Mouse (Mus musculus) skeletal muscle tissue, adult 2 months (tissue): ENCODE measurements around the gene Pax5.

Experiments
- DNase-seq: peaks from one replicate; pipeline ENCODE4 v3.0.0-alpha.2; 2012; ENCODE audit warnings: low read depth, low spot score

Pax5 gene

DNA sequence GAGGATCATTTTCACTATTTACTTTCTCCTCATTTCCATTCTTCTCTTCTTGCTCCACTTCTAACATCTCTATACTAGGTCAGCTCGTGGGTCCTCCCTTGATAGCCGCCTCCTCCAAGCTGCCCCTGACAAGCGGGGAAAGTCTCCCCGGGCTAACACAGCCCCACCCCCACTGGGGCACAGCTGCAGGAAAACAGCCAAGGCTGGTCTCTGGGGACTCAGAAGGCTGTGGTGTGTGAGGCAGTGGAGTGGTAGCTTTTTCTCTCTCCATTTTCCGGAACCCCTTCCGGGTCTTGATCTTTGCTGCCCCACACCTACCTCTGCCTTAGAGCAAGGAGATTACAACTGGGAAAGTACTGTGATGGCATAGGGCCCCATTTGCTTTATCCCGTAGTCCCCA is 4.3 kb downstream of the Pax5 start:
- DNase-seq = peak; percentile 11

DNA sequence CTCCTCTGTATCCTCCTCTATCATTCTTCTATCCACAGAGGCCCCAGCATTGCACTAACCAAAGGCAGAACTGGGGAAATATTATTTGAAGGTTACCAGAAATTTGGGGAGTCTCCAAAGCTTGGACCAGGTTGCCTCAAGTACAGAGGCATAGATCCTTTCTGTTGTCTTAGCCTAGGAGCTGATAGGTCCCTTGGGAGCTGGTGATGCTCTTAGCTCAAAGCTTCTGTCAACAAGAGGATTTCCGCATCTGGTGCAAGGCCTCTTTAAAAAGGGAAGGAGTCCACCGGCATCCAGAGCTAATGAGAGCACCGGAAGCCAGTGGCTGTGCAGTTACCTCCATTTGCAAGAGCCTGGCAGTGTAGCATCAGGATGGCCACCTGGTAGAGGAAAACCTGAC is 5.1 kb downstream of the Pax5 start:
- peak; percentile 21 for DNase-seq

DNA sequence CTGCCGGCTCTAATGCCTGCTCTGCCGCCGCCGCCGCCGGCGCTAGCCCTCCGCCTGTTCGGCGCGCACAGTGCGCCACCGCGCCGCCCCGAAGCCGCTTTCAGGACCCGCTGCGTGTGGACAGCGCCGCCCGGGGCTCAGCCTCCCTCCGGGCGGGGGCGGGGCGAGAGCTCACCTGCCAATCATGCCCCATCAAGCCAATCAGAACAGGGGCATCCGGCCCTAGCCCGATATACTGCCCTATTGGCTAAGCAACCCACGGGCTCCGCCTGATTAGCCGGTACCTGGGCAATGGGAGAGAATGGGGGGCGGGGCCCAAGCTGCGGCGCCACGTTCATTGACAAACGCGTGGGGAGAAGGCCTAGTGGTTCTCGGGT is 5.9 kb downstream of the Pax5 start:
- DNase-seq = peak; percentile 55

DNA sequence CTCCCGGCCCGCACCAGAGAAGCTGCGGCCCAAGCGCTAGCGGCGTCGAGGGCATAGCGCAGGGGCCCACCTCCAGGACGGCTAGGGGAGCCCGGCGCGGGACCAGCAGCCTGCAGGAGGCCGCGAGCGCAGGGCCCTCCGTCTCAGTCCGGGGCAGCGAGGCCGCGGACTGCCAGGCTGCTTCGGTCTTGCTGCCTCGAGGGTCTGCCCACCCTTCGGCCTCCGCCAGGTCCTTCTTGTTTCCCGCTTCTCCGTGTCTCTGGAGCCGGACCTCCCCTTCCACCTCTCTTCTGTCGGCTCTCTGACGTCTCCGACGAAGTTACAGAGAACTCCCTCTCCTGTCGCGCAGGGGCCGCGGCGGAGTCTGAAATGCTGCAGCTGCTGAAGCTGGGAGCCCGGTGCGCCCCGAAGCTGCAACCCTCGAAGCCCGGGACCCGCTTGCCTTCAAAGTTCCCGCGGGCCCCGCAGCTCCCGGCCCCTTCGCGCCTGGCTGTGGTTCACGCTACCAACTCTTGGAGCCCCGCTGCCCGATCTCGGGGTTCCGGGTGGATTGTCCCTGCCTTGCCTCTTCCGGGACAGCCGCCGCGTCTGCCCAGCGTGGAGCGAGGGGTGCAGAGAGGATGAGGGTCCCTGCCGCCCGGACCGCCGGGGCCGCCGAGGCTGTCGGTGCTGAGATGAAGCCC is 6.5 kb downstream of the Pax5 start:
- no peak for DNase-seq

DNA sequence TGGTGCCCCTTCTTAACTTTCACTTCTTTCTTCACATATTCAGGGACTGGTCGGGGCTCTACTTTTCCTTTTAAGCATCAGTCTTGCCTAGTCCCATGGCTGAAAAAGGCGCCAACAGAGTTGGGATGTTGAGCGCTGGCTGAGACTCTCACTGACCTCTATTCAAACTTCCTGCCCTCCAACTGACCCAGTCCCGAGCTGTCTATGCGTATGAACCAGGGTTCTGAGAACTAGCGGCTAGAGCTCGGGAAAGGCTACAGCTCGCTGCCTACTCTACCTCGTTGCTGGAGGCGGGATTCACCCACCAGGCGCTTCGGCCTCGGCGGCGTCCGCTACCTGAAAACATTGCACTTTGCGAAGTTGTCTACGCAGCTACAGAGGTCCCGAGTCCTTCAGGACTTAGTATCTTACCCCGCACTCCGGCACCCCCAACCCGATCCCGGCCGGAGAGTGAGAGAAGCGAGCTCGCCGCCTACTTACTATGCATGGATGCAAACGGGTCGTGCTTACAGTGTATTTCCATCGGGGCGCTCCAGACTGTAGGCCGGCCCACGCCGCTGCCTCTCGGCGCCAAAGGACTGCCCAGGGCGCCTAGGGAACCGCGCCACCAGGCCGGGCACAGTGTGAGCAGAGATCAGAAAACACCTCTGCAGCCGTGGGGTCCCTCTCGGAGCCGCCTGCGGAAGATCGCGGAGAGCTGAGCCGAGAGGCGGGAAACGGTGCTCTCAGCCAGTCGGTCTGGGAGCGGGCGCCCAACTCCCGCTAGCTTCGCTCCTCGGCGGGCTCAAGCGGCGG is 7.2 kb downstream of the Pax5 start:
- no peak for DNase-seq

DNA sequence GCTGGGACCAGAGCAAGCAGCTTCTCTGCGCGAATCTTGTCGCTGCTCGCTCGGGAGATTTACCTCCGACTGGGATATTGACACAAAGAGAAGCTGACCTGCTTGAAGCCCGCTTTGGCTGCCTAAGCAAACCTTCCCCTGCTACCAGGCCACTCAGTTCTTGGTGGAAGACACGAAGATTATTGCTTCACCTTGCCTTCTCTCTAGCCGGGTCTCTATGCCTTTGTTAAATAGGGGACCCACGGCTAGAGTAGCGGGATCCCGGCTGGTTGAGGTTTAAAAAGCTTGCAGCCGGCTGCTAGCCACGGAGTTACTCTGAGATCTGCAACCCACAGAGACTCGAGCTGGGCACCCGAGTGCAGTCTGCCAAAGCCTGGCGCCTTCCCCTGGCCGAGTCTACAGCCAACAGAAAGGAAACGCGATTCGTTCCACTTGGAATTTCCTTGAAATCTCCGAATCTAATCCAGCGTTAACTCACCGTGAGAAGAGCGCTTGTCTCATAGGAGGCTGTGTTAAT is 8.2 kb downstream of the Pax5 start:
- no peak for DNase-seq

DNA sequence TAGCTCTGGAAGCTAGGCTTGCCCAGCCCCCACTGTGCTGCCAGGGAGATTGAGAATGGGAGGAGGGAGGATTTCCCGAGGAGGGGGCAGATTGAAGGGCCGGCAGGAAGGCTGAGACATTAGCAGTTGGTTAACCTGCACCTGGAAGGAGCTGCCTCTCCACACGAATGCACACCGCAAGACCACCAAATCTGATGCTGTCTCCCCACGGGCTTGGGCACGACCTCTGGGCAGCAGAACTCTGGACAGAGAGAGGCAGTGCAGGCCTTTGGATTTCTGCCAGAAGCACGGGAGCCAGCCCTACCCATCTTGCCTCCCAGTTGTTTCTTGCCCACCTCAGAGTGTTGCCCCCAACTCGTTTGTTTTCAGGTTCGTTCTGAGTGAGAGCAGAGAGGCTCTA is 8.8 kb downstream of the Pax5 start:
- DNase-seq = no peak

DNA sequence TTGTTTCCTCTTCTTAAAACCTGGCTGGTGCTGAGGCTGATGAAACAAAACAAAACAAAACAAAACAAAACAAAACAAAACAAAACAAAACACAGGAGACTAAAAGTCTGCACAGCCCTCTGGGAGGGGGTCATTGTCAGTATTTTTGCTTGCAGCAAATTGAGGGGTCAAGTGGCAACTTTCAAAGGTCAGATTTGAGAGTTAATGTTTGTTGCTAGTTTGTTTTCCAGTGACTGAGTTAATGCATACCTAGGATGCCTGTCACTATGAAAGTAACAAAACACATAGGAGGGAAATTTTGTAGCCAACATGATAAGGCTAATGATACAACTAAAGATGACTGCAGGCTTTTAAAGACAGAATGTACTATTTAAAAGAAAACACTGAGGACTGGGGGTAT is 13.6 kb downstream of the Pax5 start:
- DNase-seq = no peak

DNA sequence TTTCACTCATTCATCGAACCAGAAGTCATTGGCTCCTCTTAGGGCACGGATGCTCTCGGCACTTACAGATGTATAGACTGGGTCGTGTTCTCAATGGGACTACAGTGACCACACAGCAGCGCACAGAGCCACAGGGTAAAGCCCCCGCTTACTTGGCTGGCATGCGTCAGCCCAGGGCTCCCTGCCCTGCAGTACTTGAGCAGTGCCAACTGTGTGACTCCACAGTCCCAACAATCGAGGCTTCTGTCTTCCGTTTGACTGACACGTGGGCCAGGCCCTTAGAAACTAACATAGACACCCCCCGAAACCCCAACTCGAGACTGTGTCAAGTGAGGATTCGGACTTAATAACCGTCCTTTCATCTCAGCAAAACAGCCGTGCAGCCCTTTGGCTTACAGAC is 15.9 kb downstream of the Pax5 start:
- DNase-seq = no peak

DNA sequence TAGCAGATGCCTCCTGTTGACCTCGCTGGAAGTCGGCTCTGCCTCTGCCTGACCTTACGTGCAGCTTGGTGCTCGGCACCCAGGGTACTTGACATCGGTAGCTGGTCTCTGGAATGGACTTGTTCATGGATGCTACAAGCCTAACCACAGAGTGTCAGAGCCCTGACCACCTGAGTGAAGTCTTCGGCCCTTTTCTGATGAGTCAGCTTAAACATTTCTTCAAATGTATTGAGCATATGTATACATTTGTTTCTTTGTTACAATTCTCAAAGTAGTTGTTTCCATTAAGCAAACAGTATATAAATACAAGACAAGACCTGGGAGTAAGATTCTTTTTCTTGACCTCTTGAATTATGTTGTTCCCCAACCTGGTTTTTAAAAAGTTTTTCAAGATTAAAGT is 24.7 kb downstream of the Pax5 start:
- no peak for DNase-seq

DNA sequence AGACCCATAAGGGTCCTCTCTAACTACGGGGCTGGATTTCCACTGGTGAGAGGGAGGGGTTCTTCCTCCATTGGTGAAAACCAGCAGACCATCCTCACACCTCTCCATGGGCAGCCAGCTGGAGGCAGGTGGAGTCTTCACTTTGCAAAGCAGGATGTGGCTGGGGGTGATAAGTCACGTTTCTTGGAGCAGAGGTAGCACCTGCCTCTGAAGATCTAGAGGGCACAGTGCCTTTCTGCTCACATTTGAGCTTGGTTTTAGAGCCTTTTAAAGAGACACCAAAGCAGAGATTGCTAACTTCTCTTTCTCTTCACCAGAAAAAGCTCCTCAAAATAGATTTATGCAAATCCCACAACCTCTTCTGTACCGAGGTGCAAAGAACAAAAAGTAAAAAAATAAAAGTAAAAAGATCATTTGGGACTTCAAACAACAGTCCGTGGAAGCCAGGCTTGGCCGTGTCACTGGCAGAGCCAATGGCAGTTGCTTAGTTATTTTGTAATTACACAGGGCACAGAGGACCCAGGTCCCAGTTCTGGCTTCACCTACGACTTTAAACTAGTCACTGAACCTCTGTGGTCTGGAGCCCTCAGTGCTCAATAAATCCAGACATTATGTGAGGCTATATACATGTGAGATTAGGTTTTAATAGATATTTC is 29.9 kb downstream of the Pax5 start:
- no peak for DNase-seq

DNA sequence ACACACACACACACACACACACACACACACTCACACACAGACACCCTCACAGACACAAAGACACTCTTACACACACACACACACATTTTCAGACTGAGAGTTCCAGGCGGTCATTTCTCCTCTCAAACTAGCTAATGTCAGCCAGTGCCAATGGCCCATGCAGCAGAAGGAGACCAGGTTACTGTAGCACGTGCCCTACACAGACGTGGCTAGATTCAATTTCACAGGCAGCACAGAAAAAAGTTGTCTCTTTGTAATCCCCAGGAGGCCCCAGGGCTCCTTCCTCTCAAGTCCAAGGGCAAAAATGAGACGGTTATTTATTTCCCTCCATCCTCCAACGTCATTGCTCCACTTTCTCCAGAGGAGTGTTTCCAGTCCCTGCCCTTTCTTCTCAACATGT is 31.6 kb downstream of the Pax5 start:
- no peak for DNase-seq

DNA sequence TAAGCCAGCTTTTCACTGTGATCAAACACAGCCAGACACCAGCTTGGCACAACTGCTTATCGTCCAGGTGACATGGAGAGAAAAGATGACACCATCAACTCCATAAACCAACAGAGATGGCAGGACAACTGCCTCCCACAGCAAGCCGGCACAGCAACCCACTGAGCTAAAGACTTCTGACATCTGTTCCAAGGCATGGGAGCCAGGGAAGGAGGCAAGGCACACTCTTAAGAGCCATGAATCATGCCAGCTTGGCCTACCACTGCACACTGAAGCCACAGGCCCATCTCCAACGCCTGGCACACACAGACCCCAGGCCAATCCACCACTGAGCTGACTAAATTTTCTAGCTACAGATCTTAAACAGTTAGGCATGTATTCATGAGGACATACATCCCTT is 32.3 kb downstream of the Pax5 start:
- no peak for DNase-seq

DNA sequence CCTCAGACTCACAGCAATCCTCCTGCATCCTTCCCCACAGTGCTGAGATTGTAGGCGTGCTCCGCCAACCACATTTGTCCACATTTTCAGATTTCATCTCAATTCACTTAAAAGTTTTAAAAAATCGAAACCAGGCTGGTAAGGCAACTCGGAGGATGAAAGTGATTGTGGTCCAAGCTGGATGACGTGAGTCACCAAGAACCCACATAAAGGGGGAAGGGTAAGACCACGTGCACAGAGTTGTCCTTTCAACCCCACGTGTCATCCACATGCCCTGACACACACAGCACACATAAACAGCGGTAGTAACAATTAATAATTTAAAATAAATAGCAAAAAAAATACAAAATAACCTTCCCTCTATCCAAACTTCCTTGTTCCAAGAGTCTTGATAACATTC is 35.3 kb downstream of the Pax5 start:
- no peak for DNase-seq

DNA sequence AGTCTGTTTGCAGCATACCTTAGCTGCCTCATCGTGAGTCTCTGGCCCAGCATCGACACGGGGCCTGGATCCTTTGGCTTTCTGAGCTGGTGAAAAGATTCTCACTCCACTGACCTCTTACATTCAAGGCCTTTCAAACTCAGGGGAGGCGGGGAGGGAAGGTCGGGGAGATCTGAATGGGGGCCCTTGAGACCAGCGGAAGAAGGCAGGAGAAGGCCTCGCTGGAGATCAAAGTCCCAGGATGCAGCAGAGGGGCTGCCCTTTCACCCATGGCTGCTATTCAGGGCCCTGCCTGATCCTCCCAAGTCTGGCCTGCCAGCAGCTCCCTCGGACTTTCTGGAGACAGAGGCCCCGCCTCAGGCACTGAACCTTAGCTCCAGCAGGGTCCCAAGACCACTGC is 36.6 kb downstream of the Pax5 start:
- no peak for DNase-seq

DNA sequence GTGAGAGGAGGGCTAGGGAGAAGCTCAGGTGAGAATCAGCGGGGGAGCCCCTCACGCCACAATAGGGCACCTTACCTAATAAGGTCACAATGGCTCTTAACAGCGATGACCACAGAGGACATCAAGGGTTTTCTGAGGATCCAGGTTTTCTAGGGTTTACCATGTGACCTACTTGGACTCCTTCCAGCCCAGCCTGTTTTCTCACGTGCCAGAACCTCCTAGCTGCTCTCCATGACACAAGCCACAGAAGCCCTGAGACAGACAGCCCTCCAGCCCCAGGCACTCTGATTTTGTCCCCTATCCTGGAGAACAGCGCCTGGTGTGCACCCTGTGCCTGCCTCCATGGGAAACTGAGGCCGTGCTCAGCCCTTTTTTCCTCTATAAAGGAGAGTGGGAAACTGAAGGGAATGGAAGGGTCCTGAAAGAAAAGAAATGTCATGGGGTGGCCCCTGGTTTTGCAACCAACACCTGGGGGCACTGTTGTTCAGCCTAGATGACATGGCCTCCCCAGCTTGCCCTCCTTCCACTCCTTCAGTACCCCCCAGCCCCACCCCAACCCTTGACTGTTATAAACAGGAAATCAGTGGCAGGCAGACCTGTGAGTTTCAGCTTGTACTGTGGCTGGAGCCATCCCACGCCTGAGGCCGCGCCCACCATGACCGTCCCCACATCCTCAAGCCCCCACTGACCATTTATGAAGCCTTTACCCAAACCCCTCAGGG is 37.9 kb downstream of the Pax5 start:
- DNase-seq = peak; percentile 12

DNA sequence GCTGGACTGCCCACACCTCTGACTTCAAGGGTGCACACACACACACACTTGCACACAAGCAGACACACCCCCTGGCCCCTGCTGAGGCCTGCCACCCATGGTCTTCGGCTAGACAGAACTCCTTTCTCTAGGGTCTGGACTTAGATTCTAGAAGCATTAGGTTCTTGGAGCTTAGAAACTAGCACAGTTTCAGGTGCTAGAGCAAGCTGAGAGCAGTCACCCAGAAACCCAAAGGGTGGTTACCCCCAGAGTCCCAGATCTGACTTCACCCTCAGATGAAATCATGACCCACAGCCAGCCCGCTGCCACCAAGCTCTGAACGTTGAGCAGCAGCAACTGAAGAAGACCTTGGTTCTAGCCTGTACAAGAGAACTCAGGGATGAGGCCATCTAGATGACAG is 38.8 kb downstream of the Pax5 start:
- DNase-seq = no peak

DNA sequence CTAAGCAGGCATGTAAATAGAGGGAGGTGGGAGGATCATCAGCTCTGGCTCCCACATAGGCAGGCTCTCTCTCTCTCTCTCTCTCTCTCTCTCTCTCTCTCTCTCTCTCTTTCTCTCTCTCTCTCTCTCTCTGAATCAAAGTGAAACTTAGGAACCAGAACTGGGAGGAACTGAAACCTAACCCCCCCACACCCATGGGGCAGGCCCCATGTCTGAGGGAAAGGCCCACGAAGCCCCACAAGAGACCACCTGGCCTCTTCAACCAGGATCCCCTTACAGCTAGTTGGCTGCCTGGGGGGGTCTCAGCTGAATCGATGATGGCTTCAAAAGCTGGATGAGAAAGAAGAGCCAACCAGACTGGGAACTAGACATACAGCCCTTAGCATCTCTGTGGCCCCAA is 39.3 kb downstream of the Pax5 start:
- peak; percentile 10 for DNase-seq

DNA sequence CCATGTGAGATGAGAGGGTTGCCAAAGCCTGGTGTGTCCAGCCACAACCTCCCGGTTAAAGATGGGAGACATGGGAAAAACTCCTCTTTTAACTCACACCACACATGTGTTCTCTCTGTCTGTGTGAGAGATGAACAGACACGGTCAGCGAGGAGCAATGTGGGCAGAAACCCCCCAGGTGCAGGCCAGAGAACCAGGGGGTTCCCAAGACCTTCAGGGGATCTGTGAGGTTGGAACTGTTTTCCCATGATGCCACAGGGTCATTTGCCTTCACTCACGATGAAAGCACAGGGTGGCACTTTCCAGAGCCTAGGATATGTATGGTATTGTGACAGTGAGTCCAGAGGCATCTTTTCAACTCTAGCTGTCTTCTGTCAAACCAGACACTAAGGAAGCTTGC is 39.9 kb downstream of the Pax5 start:
- DNase-seq = no peak

DNA sequence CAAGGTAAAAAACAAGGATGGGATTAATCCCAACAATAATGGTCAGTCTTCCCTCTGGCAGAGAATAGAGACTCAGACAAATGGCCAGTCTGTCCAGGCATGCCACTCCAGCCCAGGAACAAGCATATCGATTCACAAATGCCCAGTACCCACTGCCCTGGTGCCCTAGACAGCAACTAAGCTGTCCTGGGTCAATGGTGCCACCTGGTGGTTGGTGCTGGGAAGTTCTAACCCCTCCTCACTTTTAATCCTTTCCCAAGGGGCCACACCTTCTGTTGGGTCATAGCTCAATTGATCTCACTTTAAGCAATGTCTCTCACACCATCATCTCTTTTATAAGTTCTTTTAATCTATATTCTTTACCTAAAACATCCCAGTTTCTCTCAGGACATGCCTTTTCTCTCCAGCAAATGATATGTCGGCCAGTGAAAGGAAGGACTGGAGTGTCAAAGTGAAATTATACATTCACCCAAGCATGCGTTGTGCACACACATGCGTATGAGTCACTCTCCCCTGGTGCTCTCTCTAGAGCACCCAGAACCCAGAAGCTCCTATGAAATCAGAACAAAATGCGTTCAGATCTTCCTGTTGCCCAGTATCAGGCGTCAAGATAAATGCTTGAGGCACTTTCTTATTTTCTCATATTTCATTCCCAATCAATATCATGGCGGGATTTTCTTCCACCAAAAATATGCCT is 40.7 kb downstream of the Pax5 start:
- DNase-seq = no peak

DNA sequence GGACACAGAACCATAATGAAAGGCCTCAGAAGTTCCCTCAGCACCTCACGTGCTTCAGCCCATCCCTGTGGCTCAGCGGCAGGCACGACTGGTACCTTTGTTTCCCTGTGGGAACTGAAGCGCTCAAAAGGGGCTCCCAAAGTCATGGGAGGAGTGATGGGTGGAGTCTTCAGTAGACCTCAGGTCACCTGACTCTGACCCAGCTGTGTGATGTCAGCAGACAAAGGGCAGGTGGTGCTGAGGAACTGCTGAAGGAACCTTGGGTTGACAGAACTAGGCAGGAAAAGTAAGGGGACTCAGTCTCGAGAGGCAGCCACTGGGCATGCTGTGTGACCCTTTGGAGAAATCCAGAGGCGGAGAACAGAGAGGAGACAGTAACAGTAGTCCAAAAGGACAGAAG is 41.7 kb downstream of the Pax5 start:
- DNase-seq = no peak

DNA sequence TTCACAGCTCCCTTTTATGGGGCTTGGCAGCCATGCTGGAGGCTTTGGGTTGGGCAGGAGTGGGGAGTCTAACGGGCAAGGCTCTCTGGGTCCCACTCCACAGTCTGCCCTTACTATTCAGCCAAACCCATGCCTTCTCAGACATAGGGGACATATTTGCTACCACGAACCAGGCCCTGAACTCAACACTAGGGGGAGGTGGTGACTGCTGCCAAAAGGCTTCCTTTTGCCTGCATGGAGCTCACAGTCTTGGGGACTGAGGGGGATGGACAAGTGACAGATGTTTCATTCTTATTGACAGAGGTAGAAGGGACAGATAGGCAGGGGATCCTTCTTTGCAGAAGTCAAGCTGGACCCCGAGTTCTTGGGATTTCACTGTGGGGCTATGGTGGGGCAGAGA is 42.1 kb downstream of the Pax5 start:
- DNase-seq = no peak
